Mouse (Mus musculus) hindbrain, embryonic 12.5 days (tissue): ENCODE results near the gene Fxyd3. TPM values are rescaled to one million over a fixed set of nuclear protein-coding genes. Genes with fewer than 3 reads are reported as not detected.

Experiments used
- ATAC-seq: fragments of 200-750 bp; cut with Nextera tagmentation; 2 replicates; pipeline ENCODE4 v1.8.0; 2017; ENCODE audit warnings: moderate TSS enrichment; ENCODE audit not compliant: low FRiP score
- H3K27ac ChIP-seq: fragments of 300-500 bp; sonication (generic); 2 replicates; pipeline ENCODE4 v1.5.1; 2016; ENCODE audit warnings: mild to moderate bottlenecking
- H3K27me3 ChIP-seq: fragments of 300-500 bp; sonication (generic); 2 replicates; pipeline ENCODE4 v1.6.1; 2016; ENCODE audit warnings: mild to moderate bottlenecking
- H3K36me3 ChIP-seq: fragments of 300-500 bp; sonication (generic); 2 replicates; pipeline ENCODE4 v1.6.1; 2016; ENCODE audit warnings: mild to moderate bottlenecking
- H3K4me1 ChIP-seq: fragments of 300-500 bp; sonication (generic); 2 replicates; pipeline ENCODE4 v1.6.1; 2016
- H3K4me2 ChIP-seq: fragments of 300-500 bp; sonication (generic); replicated peaks from 2 replicates; pipeline ENCODE4 v1.6.1; 2016; ENCODE audit warnings: mild to moderate bottlenecking
- H3K4me3 ChIP-seq: fragments of 300-500 bp; sonication (generic); 2 replicates; pipeline ENCODE4 v1.5.1; 2016; ENCODE audit warnings: mild to moderate bottlenecking
- H3K9ac ChIP-seq: fragments of 300-500 bp; sonication (generic); 2 replicates; pipeline ENCODE4 v1.6.1; 2016; ENCODE audit warnings: mild to moderate bottlenecking, moderate library complexity
- H3K9me3 ChIP-seq: fragments of 300-500 bp; sonication (generic); replicated peaks from 2 replicates; pipeline ENCODE4 v1.6.1; 2016; ENCODE audit warnings: mild to moderate bottlenecking
- WGBS: fragments of 180-500 bp; shearing (Covaris S2); methylation state at CpG from one replicate; pipeline ENCODE4 v1.1.7; 2016; 5-methylcytosine and 5-hydroxymethylcytosine counted together
- polyA plus RNA-seq: library from polyadenylated mRNA; unstranded; fragments of >200 nt; fragmentation: Nextera tagmentation; extraction: Ambion mirVana; gene quantifications from 2 replicates; pipeline ENCODE4 v1.2.1, GENCODE M21; 2016

Gene Fxyd3
- polyA plus RNA-seq, 1 experiment from 2014 or later = 12.3 TPM

DNA sequence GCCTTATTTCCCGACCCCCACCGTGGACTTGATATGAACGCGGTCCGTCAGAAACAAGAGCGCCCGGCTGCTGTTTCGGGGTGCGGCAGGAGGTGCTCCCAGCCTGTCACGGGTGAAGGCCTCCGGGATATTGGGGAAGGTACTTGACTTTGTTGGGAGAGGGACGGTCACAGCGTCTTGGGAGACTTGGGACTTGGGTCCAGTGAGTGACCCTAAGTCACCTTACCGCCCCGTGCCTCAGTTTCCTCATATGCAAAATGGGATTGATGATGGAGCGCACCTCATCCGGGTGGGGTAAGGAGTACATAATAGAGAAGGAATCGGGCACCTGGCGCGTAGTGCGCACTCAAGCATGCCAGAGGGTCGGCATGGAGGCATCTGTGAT lies 24.3 kb downstream of the Fxyd3 start:
- peak overlapping the region; percentile 60 for H3K4me2 ChIP-seq
- H3K4me1 ChIP-seq = peaks cover 62% of the 10 kb centered on the region
- H3K27ac ChIP-seq = no peak overlapping the region
- 3% methylated on average over 22 of the region's 22 CpGs for WGBS
- H3K9me3 ChIP-seq = no peaks in the 10 kb centered on the region
- peak overlapping the region; percentile 10; the same call in 1 of the 2 replicates for H3K9ac ChIP-seq
- H3K27me3 ChIP-seq = peaks cover 72% of the 10 kb centered on the region
- no peak for ATAC-seq
- H3K4me3 ChIP-seq = peak overlapping the region; percentile 32
- H3K36me3 ChIP-seq = no peaks in the 10 kb centered on the region

- Histone ChIP-seq H3K4me2 (peak within 1 kb of the TSS; percentile 60), H3K27me3 (peaks cover 75% of the 10 kb centered on the region), H3K9me3 (no peaks in the 10 kb centered on the region), H3K9ac (peak within 1 kb of the TSS; percentile 55; the same call in 1 of the 2 replicates), H3K4me1 (peaks cover 62% of the 10 kb centered on the region), H3K4me3 (peak within 1 kb of the TSS; percentile 32), H3K27ac (peak within 1 kb of the TSS; percentile 57), H3K36me3 (no peaks in the 10 kb centered on the region)
- WGBS = 2% methylated on average over 27 of the region's 28 CpGs
- ATAC-seq = peak; percentile 8; the same call in 1 of the 2 replicates
Observed at GRCm38 (mm10) chr7:31051321-31052021, 25.0 kb downstream of the Fxyd3 start, which contains the start of gene Fxyd7. TSS of gene Fxyd7 (minus strand) at chr7:31051467.

GRCm38 (mm10) chr7:31050921-31051320 lies 25.6 kb downstream of the Fxyd3 start:
- H3K4me1 ChIP-seq = peaks cover 62% of the 10 kb centered on the region
- H3K36me3 ChIP-seq = no peaks in the 10 kb centered on the region
- no peaks in the 10 kb centered on the region for H3K9me3 ChIP-seq
- 0 out of 2 replicates have a peak overlapping the region, but pooled peaks have one; percentile 55 for H3K9ac ChIP-seq
- peak overlapping the region; percentile 60 for H3K4me2 ChIP-seq
- H3K4me3 ChIP-seq = peak overlapping the region; percentile 32
- H3K27ac ChIP-seq = no peak overlapping the region
- 2% methylated on average over 9 of the region's 9 CpGs for WGBS
- peaks cover 75% of the 10 kb centered on the region for H3K27me3 ChIP-seq
- no peak for ATAC-seq

- Histone ChIP-seq H3K27me3 (peaks cover 77% of the 10 kb centered on the region), H3K27ac (peak overlapping the region; percentile 57; the same call in 1 of the 2 replicates), H3K36me3 (no peaks in the 10 kb centered on the region), H3K4me3 (peak overlapping the region; percentile 32), H3K4me2 (peak overlapping the region; percentile 60), H3K9ac (peak overlapping the region; percentile 55; the same call in 1 of the 2 replicates), H3K9me3 (no peaks in the 10 kb centered on the region), H3K4me1 (peaks cover 61% of the 10 kb centered on the region)
- 0 out of 2 replicates have a peak, but pooled peaks have one; percentile 2 for ATAC-seq
- WGBS = 5% methylated on average over 6 of the region's 6 CpGs
Observed at GRCm38 (mm10) chr7:31050487-31050886, 26.0 kb downstream of the Fxyd3 start.

DNA sequence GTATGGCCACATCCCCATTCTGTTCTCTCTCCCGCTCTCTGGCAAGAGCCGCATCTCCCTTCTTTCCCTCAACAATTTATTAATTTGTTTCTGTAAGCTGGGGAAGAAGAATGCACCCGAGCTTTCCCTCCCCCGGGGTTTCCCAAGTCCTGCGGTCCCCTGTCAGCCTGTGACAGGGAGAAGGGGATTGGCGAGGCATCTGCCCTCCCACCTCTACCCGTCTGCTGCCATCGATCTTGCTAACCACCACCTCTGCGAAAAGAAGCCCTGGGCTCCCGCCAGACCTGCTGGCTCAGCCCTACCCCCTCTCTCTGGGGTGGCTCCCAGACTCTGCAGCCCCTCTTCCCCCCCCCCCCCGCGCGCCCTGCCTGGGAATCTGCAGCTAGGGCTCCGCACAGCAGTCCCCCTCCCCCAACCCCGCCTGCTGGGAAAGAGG lies 26.6 kb downstream of the Fxyd3 start:
- Histone ChIP-seq H3K27ac (peak overlapping the region; percentile 57), H3K27me3 (peaks cover 83% of the 10 kb centered on the region), H3K4me3 (peak overlapping the region; percentile 32), H3K9ac (peak overlapping the region; percentile 55), H3K4me1 (peaks cover 54% of the 10 kb centered on the region), H3K4me2 (peak overlapping the region; percentile 60), H3K9me3 (no peaks in the 10 kb centered on the region), H3K36me3 (no peaks in the 10 kb centered on the region)
- ATAC-seq = peak; percentile 55
- 2% methylated on average over 12 of the region's 15 CpGs for WGBS

DNA sequence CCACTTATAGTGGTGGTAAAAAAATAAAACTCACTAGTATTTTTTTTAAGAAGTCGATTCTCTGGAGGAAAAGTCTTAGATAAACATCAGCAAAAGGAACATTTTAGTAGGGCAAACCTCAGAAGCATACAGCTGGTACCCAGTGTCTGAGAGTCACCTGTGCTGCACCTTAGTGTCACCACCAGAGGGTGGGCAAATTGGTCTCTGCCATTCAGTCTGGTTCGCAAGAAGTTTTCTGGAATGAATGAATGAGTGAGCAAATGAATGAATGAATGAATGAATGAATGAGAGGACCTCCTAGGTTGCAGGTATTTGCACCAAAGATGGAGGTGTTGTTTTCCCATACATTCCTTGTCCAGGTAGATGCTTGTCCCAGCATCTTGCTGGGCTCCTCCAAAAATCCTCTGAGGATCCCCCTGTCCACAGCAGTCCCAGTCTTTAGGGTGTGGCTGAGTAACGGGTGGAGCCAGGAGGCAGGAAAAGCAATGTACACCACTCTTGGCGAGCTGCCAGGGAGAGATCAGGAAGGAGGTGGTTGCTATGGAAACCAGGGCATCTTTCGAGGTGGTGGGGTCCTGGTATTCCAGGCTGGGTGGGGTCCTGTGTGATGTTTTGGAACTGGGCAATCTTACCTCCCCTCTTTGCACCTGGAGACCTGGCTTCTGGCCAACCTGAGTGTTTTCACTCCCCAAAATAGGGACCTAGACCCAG lies 27.2 kb downstream of the Fxyd3 start:
- 22% methylated on average over 5 of the region's 5 CpGs for WGBS
- Histone ChIP-seq H3K9ac (peak overlapping the region; percentile 55; the same call in 1 of the 2 replicates), H3K4me1 (peaks cover 49% of the 10 kb centered on the region), H3K4me3 (peak overlapping the region; percentile 32), H3K36me3 (no peaks in the 10 kb centered on the region), H3K4me2 (peak overlapping the region; percentile 60), H3K9me3 (no peaks in the 10 kb centered on the region), H3K27me3 (peaks cover 83% of the 10 kb centered on the region), H3K27ac (peak overlapping the region; percentile 57)
- peak; percentile 14 for ATAC-seq

- H3K4me2 ChIP-seq = peak within 1 kb of the TSS; percentile 43
- no peak for ATAC-seq
- H3K9ac ChIP-seq = peak within 1 kb of the TSS; percentile 28; the same call in 1 of the 2 replicates
- no peaks in the 10 kb centered on the region for H3K9me3 ChIP-seq
- H3K27me3 ChIP-seq = peaks cover 60% of the 10 kb centered on the region
- peaks cover 11% of the 10 kb centered on the region for H3K4me1 ChIP-seq
- WGBS = 44% methylated on average over 10 of the region's 10 CpGs
- H3K36me3 ChIP-seq = no peaks in the 10 kb centered on the region
- peak within 1 kb of the TSS; percentile 18 for H3K4me3 ChIP-seq
- H3K27ac ChIP-seq = no peak within 1 kb of the TSS
Observed at GRCm38 (mm10) chr7:31042431-31042910, 34.0 kb downstream of the Fxyd3 start, which contains the start of gene Fxyd5. TSS of gene Fxyd5 (minus strand) at chr7:31042481.

DNA sequence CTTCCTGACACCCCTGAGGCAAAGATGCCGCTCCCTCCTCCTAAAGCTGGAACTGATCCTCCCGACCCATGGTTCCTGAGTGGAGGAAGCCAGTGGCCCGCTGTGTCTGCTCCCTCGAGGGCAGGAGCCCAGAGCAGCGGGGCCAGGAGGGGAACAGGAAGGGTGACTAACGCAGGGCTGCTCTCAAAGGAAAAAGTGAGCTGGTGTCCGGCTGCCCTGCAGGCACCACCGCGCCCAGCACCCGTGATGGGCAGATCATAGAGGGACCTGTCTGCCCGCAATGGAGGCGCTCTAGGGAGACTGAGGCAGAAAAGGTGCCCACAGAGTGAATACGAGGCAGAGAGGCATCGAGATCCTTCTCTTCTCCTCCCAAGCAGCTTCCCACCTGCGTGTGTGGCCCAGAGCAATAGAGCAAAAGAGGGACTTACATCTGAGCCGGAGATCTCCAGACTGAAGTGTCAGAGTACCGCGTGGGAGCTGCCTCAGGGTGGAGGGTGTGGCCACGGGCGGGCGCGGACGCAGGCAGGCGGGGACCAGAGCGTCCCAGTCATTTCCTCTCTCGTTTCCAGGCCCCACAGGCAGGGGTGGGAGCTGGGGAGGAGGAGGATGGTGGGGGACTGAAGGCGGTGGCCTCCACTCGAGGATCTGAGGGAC lies 34.7 kb downstream of the Fxyd3 start:
- Histone ChIP-seq H3K9ac (peak overlapping the region; percentile 28; the same call in 1 of the 2 replicates), H3K27me3 (peaks cover 55% of the 10 kb centered on the region), H3K4me3 (peak overlapping the region; percentile 18), H3K4me1 (peaks cover 11% of the 10 kb centered on the region), H3K9me3 (no peaks in the 10 kb centered on the region), H3K36me3 (no peaks in the 10 kb centered on the region), H3K27ac (no peak overlapping the region), H3K4me2 (peak overlapping the region; percentile 43)
- 6% methylated on average over 28 of the region's 28 CpGs for WGBS
- 0 out of 2 replicates have a peak, but pooled peaks have one; percentile 32 for ATAC-seq

DNA sequence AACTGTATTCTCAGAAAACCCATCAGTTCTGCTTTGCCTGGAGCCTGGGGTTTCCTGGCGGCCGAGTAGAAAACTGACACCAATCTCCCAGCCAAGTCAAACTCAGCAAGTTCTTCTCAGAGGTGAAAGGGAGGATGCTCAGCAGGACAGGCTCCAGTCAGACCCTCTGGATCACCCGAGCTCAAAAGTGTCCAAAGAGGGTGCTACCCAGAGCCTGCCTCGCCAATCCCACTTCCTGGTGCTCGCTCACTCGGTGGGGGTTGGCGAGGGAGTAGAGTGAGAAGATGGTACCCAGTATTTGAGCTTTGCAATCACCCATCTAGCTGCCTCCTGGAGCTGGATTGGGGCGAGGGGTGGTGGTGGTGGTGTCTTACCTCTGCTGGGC lies 35.5 kb downstream of the Fxyd3 start:
- Histone ChIP-seq H3K4me3 (no peak overlapping the region), H3K4me2 (0 out of 2 replicates have a peak overlapping the region, but pooled peaks have one; percentile 43), H3K4me1 (peaks cover 11% of the 10 kb centered on the region), H3K9me3 (no peaks in the 10 kb centered on the region), H3K27ac (no peak overlapping the region), H3K27me3 (peaks cover 55% of the 10 kb centered on the region), H3K9ac (no peak overlapping the region), H3K36me3 (no peaks in the 10 kb centered on the region)
- 35% methylated on average over 8 of the region's 8 CpGs for WGBS
- no peak for ATAC-seq

DNA sequence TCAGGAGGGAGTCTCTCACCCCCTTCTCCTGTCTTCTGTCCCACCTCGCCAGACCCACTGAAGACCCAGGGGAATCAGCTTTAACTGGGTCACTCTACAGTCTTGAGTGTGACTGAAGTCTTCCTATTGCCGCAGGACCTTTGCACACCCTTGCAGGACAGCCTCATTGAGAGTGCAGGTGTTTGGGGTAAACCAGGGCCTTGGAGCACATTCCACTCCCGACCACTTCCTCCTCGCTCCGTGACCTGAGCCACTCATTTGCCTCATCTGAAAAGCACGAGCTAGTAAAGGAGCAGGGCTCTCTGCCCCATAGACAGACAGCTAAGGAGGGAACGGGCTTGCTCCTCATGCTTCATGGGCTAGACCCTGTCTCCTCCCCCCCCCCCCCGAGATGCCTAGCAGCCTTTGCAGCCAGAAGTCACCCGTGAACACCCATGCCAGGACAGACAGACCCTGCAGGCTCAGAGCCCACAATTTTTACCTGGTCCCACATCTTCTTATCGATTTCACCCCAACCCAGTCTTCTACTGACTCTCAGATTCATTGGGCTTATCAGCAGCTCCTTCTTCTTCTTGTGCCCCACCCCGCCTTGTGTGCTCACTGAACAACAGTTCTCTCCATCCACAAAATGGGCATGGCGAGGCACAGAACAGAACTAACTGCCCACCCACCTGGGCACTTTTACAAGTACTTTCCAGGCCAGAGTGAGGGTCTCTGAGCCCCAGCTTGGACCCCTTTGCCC lies 36.1 kb downstream of the Fxyd3 start:
- 83% methylated on average over 12 of the region's 12 CpGs for WGBS
- H3K27ac ChIP-seq = no peak overlapping the region
- H3K9ac ChIP-seq = no peak overlapping the region
- H3K4me1 ChIP-seq = peaks cover 11% of the 10 kb centered on the region
- ATAC-seq = no peak
- H3K4me3 ChIP-seq = no peak overlapping the region
- no peak overlapping the region for H3K4me2 ChIP-seq
- H3K36me3 ChIP-seq = no peaks in the 10 kb centered on the region
- H3K27me3 ChIP-seq = peaks cover 53% of the 10 kb centered on the region
- H3K9me3 ChIP-seq = no peaks in the 10 kb centered on the region

DNA sequence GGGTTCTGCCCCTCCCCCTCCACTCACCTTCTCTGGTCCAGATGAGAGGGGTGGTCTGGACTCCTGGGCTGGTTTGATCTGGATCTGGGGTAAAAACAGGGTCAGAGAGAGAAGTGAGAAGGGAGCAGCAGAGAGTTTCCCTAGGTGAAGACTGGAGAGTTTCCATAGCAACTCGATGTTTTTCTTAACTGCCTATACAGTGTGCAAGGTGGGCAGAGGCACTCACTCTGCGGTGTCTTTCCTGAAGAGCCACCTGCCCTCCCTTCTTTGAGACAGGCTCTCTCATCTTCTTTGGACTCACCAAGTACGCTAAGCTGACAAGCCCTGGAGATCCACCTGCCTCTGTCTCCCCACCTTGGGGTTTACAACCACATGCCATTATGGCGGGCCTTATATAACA lies 37.5 kb downstream of the Fxyd3 start:
- Histone ChIP-seq H3K9ac (no peak overlapping the region), H3K4me2 (no peak overlapping the region), H3K4me3 (no peak overlapping the region), H3K4me1 (peaks cover 11% of the 10 kb centered on the region), H3K36me3 (no peaks in the 10 kb centered on the region), H3K27me3 (peaks cover 38% of the 10 kb centered on the region), H3K9me3 (no peaks in the 10 kb centered on the region), H3K27ac (no peak overlapping the region)
- ATAC-seq = no peak
- 88% methylated on average over 4 of the region's 4 CpGs for WGBS
